Mouse (Mus musculus) G1E (cell line): ENCODE data around the gene Sparc.

Experiments used
- CTCF ChIP-seq: IDR thresholded peaks from 2 replicates; pipeline ENCODE4 v1.5.1; 2012; ENCODE audit warnings: low read depth, low read length, inconsistent platforms, mixed read lengths
- GATA1 ChIP-seq: IDR thresholded peaks from 2 replicates; pipeline ENCODE4 v1.6.1; 2012; ENCODE audit warnings: borderline replicate concordance, low read length, inconsistent platforms, mixed read lengths
- GATA2 ChIP-seq: IDR thresholded peaks from 2 replicates; pipeline ENCODE4 v1.6.1; 2012; ENCODE audit warnings: low read depth, low read length, inconsistent platforms, borderline replicate concordance
- POLR2AphosphoS5 ChIP-seq: IDR thresholded peaks from 2 replicates; pipeline ENCODE4 v1.6.1; 2012; ENCODE audit warnings: low read depth, low read length, inconsistent platforms; ENCODE audit not compliant: insufficient replicate concordance
- TAL1 ChIP-seq: conservative IDR thresholded peaks from 2 replicates; pipeline ENCODE4 v1.6.1; 2012; ENCODE audit warnings: low read depth, low read length, inconsistent platforms, mixed read lengths

GRCm38 (mm10) chr11:55449531-55449930 is 26.5 kb upstream of the Sparc start:
- TF ChIP-seq CTCF (no peak), TAL1 (no peak), GATA1 (no peak), POLR2AphosphoS5 (no peak), GATA2 (no peak)
